Mouse (Mus musculus) hindbrain, embryonic 15.5 days (tissue): ENCODE data around the gene Xrcc6. TPM values are rescaled to one million over a fixed set of nuclear protein-coding genes. Genes with fewer than 3 reads are reported as not detected.
"Not testable (repeated sequence)": the region's sequence is repeated elsewhere in the genome, so short reads cannot be mapped to it uniquely, and the experiment has no call there.

ENCODE experiments used
- ATAC-seq: fragments of 200-750 bp; cut with Nextera tagmentation; 2 replicates; pipeline ENCODE4 v1.8.0; 2017; ENCODE audit warnings: low read depth, moderate number of reproducible peaks, moderate TSS enrichment; ENCODE audit not compliant: low FRiP score
- H3K27ac ChIP-seq: fragments of 300-500 bp; sonication (generic); replicated peaks from 2 replicates; pipeline ENCODE4 v1.5.1; 2015; ENCODE audit warnings: mild to moderate bottlenecking, inconsistent platforms
- H3K27me3 ChIP-seq: fragments of 300-500 bp; sonication (generic); 2 replicates; pipeline ENCODE4 v1.6.1; 2015; ENCODE audit warnings: control low read depth, inconsistent platforms
- H3K36me3 ChIP-seq: fragments of 300-500 bp; sonication (generic); 2 replicates; pipeline ENCODE4 v1.6.1; 2015; ENCODE audit warnings: control low read depth, inconsistent platforms
- H3K4me1 ChIP-seq: fragments of 300-500 bp; sonication (generic); replicated peaks from 2 replicates; pipeline ENCODE4 v1.6.1; 2015; ENCODE audit warnings: control low read depth, inconsistent platforms
- H3K4me2 ChIP-seq: fragments of 300-500 bp; sonication (generic); 2 replicates; pipeline ENCODE4 v1.6.1; 2015; ENCODE audit warnings: moderate library complexity, mild to moderate bottlenecking, inconsistent platforms
- H3K4me3 ChIP-seq: fragments of 300-500 bp; sonication (generic); 2 replicates; pipeline ENCODE4 v1.5.1; 2015; ENCODE audit warnings: mild to moderate bottlenecking, inconsistent platforms
- H3K9ac ChIP-seq: fragments of 300-500 bp; sonication (generic); 2 replicates; pipeline ENCODE4 v1.6.1; 2015; ENCODE audit warnings: inconsistent platforms
- H3K9me3 ChIP-seq: fragments of 300-500 bp; sonication (generic); 2 replicates; pipeline ENCODE4 v1.6.1; 2016; ENCODE audit warnings: control low read depth, inconsistent platforms
- WGBS: fragments of 180-500 bp; shearing (Covaris S2); methylation state at CpG from one replicate; pipeline ENCODE4 v1.1.7; 2015; 5-methylcytosine and 5-hydroxymethylcytosine counted together
- polyA plus RNA-seq: library from polyadenylated mRNA; unstranded; fragments of >200 nt; fragmentation: Nextera tagmentation; extraction: Ambion mirVana; gene quantifications from 2 replicates; pipeline ENCODE4 v1.2.1, GENCODE M21; 2015

Xrcc6 gene
- polyA plus RNA-seq, 1 experiment from 2014 or later: 43.4 TPM

- Histone ChIP-seq H3K4me1 (no peaks in the 10 kb centered on the region), H3K27ac (no peak overlapping the region), H3K9ac (no peak overlapping the region), H3K9me3 (0 out of 2 replicates have a peak, but pooled peaks cover 6% of the 10 kb centered on the region), H3K27me3 (no peaks in the 10 kb centered on the region), H3K36me3 (no peaks in the 10 kb centered on the region), H3K4me3 (no peak overlapping the region), H3K4me2 (no peak overlapping the region)
- WGBS: 63% methylated on average over 2 of the region's 2 CpGs
- no peak for ATAC-seq
Observed at GRCm38 (mm10) chr15:81968447-81968846, 19.2 kb upstream of the Xrcc6 start.

- WGBS: 81% methylated on average over 7 of the region's 7 CpGs
- 0 out of 2 replicates have a peak, but pooled peaks cover 6% of the 10 kb centered on the region for H3K9me3 ChIP-seq
- no peak overlapping the region for H3K4me2 ChIP-seq
- H3K36me3 ChIP-seq: no peaks in the 10 kb centered on the region
- no peak overlapping the region for H3K9ac ChIP-seq
- H3K27ac ChIP-seq: no peak overlapping the region
- no peaks in the 10 kb centered on the region for H3K4me1 ChIP-seq
- H3K4me3 ChIP-seq: no peak overlapping the region
- H3K27me3 ChIP-seq: no peaks in the 10 kb centered on the region
- no peak for ATAC-seq
Observed at GRCm38 (mm10) chr15:81969173-81969572, 18.5 kb upstream of the Xrcc6 start.

- H3K27me3 ChIP-seq, ATAC-seq, H3K36me3 ChIP-seq, H3K9me3 ChIP-seq, H3K4me3 ChIP-seq, H3K4me1 ChIP-seq, H3K27ac ChIP-seq, H3K9ac ChIP-seq, H3K4me2 ChIP-seq: not testable (repeated sequence)
- WGBS: 74% methylated on average over 6 of the region's 6 CpGs
Observed at GRCm38 (mm10) chr15:81969635-81970034, 18.0 kb upstream of the Xrcc6 start.

GRCm38 (mm10) chr15:81970498-81970897 is 17.1 kb upstream of the Xrcc6 start:
- 87% methylated on average over 4 of the region's 4 CpGs for WGBS
- H3K27me3 ChIP-seq: not testable (repeated sequence)

GRCm38 (mm10) chr15:81975156-81975555 is 12.5 kb upstream of the Xrcc6 start:
- H3K9ac ChIP-seq, H3K27me3 ChIP-seq, H3K27ac ChIP-seq, H3K4me1 ChIP-seq, H3K4me3 ChIP-seq, ATAC-seq, H3K4me2 ChIP-seq, H3K9me3 ChIP-seq, H3K36me3 ChIP-seq: not testable (repeated sequence)
- WGBS: 92% methylated on average over 8 of the region's 8 CpGs

More at GRCm38 (mm10) chr15:81970498-81970897, 17.1 kb upstream of the Xrcc6 start:
- H3K9me3 ChIP-seq, H3K4me2 ChIP-seq, ATAC-seq, H3K4me3 ChIP-seq, H3K9ac ChIP-seq, H3K36me3 ChIP-seq, H3K27ac ChIP-seq, H3K4me1 ChIP-seq: not testable (repeated sequence)

- no peak within 1 kb of the TSS for H3K4me2 ChIP-seq
- 97% methylated on average over 23 of the region's 23 CpGs for WGBS
- no peak within 1 kb of the TSS for H3K4me3 ChIP-seq
- H3K36me3 ChIP-seq: no peaks in the 10 kb centered on the region
- ATAC-seq: no peak
- no peak within 1 kb of the TSS for H3K27ac ChIP-seq
- no peaks in the 10 kb centered on the region for H3K27me3 ChIP-seq
- no peaks in the 10 kb centered on the region for H3K9me3 ChIP-seq
- H3K9ac ChIP-seq: no peak within 1 kb of the TSS
- no peaks in the 10 kb centered on the region for H3K4me1 ChIP-seq
Observed at GRCm38 (mm10) chr15:81980321-81980720, 7.3 kb upstream of the Xrcc6 start, which contains the start of gene 1700029P11Rik. Gene 1700029P11Rik (plus strand): TSS chr15:81980540.

- Histone ChIP-seq H3K36me3 (no peaks in the 10 kb centered on the region), H3K27ac (no peak overlapping the region), H3K27me3 (no peaks in the 10 kb centered on the region), H3K9ac (no peak overlapping the region), H3K4me1 (0 out of 2 replicates have a peak, but pooled peaks cover 5% of the 10 kb centered on the region), H3K4me3 (no peak overlapping the region), H3K9me3 (no peaks in the 10 kb centered on the region), H3K4me2 (no peak overlapping the region)
- ATAC-seq: no peak
- 71% methylated on average over 1 of the region's 1 CpGs for WGBS
Observed at GRCm38 (mm10) chr15:81982173-81982572, 5.5 kb upstream of the Xrcc6 start.

GRCm38 (mm10) chr15:81985267-81986161 is 2.1 kb upstream of the Xrcc6 start:
- no peaks in the 10 kb centered on the region for H3K9me3 ChIP-seq
- no peak overlapping the region for H3K4me3 ChIP-seq
- no peak overlapping the region for H3K4me2 ChIP-seq
- no peak overlapping the region for H3K9ac ChIP-seq
- H3K27ac ChIP-seq: 0 out of 2 replicates have a peak overlapping the region, but pooled peaks have one; percentile 22
- no peaks in the 10 kb centered on the region for H3K36me3 ChIP-seq
- H3K4me1 ChIP-seq: 0 out of 2 replicates have a peak, but pooled peaks cover 9% of the 10 kb centered on the region
- no peaks in the 10 kb centered on the region for H3K27me3 ChIP-seq
- WGBS: 54% methylated on average over 2 of the region's 2 CpGs
- ATAC-seq: no peak

- Histone ChIP-seq H3K27me3 (no peaks in the 10 kb centered on the region), H3K4me3 (no peak overlapping the region), H3K4me2 (no peak overlapping the region), H3K36me3 (peaks cover 17% of the 10 kb centered on the region), H3K9ac (no peak overlapping the region), H3K4me1 (0 out of 2 replicates have a peak, but pooled peaks cover 9% of the 10 kb centered on the region), H3K27ac (no peak overlapping the region), H3K9me3 (no peaks in the 10 kb centered on the region)
- 36% methylated on average over 11 of the region's 11 CpGs for WGBS
- ATAC-seq: peak; percentile 82
Observed at GRCm38 (mm10) chr15:81989371-81990062, 1.9 kb downstream of the Xrcc6 start.

- Histone ChIP-seq H3K4me2 (no peak overlapping the region), H3K9ac (no peak overlapping the region), H3K9me3 (no peaks in the 10 kb centered on the region), H3K4me3 (no peak overlapping the region), H3K27me3 (no peaks in the 10 kb centered on the region), H3K4me1 (0 out of 2 replicates have a peak, but pooled peaks cover 9% of the 10 kb centered on the region), H3K27ac (no peak overlapping the region), H3K36me3 (peaks cover 18% of the 10 kb centered on the region)
- WGBS: 50% methylated on average over 7 of the region's 7 CpGs
- ATAC-seq: no peak
Observed at GRCm38 (mm10) chr15:81990549-81990948, 2.9 kb downstream of the Xrcc6 start.

- no peak for ATAC-seq
- Histone ChIP-seq H3K27ac (no peak overlapping the region), H3K9ac (no peak overlapping the region), H3K4me3 (no peak overlapping the region), H3K27me3 (no peaks in the 10 kb centered on the region), H3K9me3 (no peaks in the 10 kb centered on the region), H3K36me3 (peaks cover 47% of the 10 kb centered on the region), H3K4me1 (0 out of 2 replicates have a peak, but pooled peaks cover 4% of the 10 kb centered on the region), H3K4me2 (no peak overlapping the region)
- 88% methylated on average over 6 of the region's 6 CpGs for WGBS
Observed at GRCm38 (mm10) chr15:81993992-81994391, 6.4 kb downstream of the Xrcc6 start.

GRCm38 (mm10) chr15:82004257-82004656 is 16.6 kb downstream of the Xrcc6 start:
- Histone ChIP-seq H3K36me3 (peaks cover 15% of the 10 kb centered on the region), H3K27ac (no peak overlapping the region), H3K9ac (no peak overlapping the region), H3K9me3 (no peaks in the 10 kb centered on the region), H3K4me2 (no peak overlapping the region), H3K27me3 (no peaks in the 10 kb centered on the region), H3K4me1 (no peaks in the 10 kb centered on the region), H3K4me3 (no peak overlapping the region)
- ATAC-seq: no peak
- 94% methylated on average over 8 of the region's 8 CpGs for WGBS
